Mouse (Mus musculus) lung, adult 18-20 months (tissue): ENCODE measurements around the gene Cers6.

ENCODE experiments used
- DNase-seq, 2 experiments: peaks; one replicate each; pipeline ENCODE4 v3.0.0; 2022; ENCODE audit warnings: mixed read lengths in 2 of 2

Cers6 gene

GRCm38 (mm10) chr2:68973753-68974152 is 112.5 kb downstream of the Cers6 start:
- DNase-seq = no peak

GRCm38 (mm10) chr2:68975286-68975685 is 114.0 kb downstream of the Cers6 start:
- no peak for DNase-seq

- no peak for DNase-seq
These were observed 114.5 kb downstream of the Cers6 start for GRCm38 (mm10) chr2:68975780-68976179.

GRCm38 (mm10) chr2:68978244-68978643 is 117.0 kb downstream of the Cers6 start:
- DNase-seq = no peak

GRCm38 (mm10) chr2:68978660-68979604 is 117.7 kb downstream of the Cers6 start:
- DNase-seq = peak; percentile 7 to 25

GRCm38 (mm10) chr2:68981302-68981701 is 120.1 kb downstream of the Cers6 start:
- DNase-seq = no peak

GRCm38 (mm10) chr2:68981756-68982409 is 120.6 kb downstream of the Cers6 start:
- no peak for DNase-seq

GRCm38 (mm10) chr2:68982979-68983378 is 121.7 kb downstream of the Cers6 start:
- no peak for DNase-seq

- DNase-seq = no peak
These were observed 122.2 kb downstream of the Cers6 start for GRCm38 (mm10) chr2:68983431-68983830.

- DNase-seq = no peak
These were observed 127.9 kb downstream of the Cers6 start for GRCm38 (mm10) chr2:68989117-68989516.

GRCm38 (mm10) chr2:68992629-68993028 is 131.4 kb downstream of the Cers6 start:
- DNase-seq = no peak

GRCm38 (mm10) chr2:68994441-68994840 is 133.2 kb downstream of the Cers6 start:
- peak in 1 of 2 experiments; percentile 27 for DNase-seq

- DNase-seq = no peak
These were observed 134.5 kb downstream of the Cers6 start for GRCm38 (mm10) chr2:68995723-68996122.

- no peak for DNase-seq
These were observed 135.0 kb downstream of the Cers6 start for GRCm38 (mm10) chr2:68996268-68996667.

- DNase-seq = no peak
These were observed 142.8 kb downstream of the Cers6 start for GRCm38 (mm10) chr2:69004001-69004400.

- no peak for DNase-seq
These were observed 150.2 kb downstream of the Cers6 start for GRCm38 (mm10) chr2:69011392-69011791.

GRCm38 (mm10) chr2:69011860-69012259 is 150.6 kb downstream of the Cers6 start:
- DNase-seq = no peak

- DNase-seq = no peak
These were observed 153.0 kb downstream of the Cers6 start for GRCm38 (mm10) chr2:69014241-69014640.

- peak; percentile 5 for DNase-seq
These were observed 154.0 kb downstream of the Cers6 start for GRCm38 (mm10) chr2:69015172-69015724.

GRCm38 (mm10) chr2:69015822-69016221 is 154.6 kb downstream of the Cers6 start:
- no peak for DNase-seq

- no peak for DNase-seq
These were observed 157.9 kb downstream of the Cers6 start for GRCm38 (mm10) chr2:69019026-69019565.

- DNase-seq = no peak
These were observed 158.7 kb downstream of the Cers6 start for GRCm38 (mm10) chr2:69019821-69020489.
